In genomic region chr5:74162013-74162412, GRCm38 (mm10) we compare ENCODE assay signal across 8 mouse cellular contexts. TPM values are rescaled to one million over a fixed set of nuclear protein-coding genes. Genes with fewer than 3 reads are reported as not detected.
A peak's percentile ranks its signal among the peaks of the same experiment; 100 is the strongest.
DNase-seq lines count a peak whose midpoint lies in the region; ATAC-seq and TF ChIP-seq lines count a peak whose summit lies in the region.
"Had no signal": no experiment of that assay in that cellular context is flagged by ENCODE, and none has a peak within 500 bp of the region (broad histone marks: within the 10 kb centered on the region; RNA-seq: fewer than 3 reads in every experiment).

No protein-coding gene starts in this region.

- TF ChIP-seq EP300 in lung, postnatal 0 days (IDR thresholded peaks at IDR 0.05): no peak
- no peak for TF ChIP-seq EP300 in stomach, postnatal 0 days (optimal IDR thresholded peaks at IDR 0.05)

- TF ChIP-seq POLR2A in limb, embryonic 14.5 days (IDR thresholded peaks at IDR 0.05; ENCODE audit: borderline replicate concordance, extremely low read depth, insufficient read depth, insufficient read length): no peak

- no peak overlapping the region for H3K4me3 ChIP-seq in lung, postnatal 0 days (ENCODE audit: low read depth, low read length)
- H3K4me3 ChIP-seq in forebrain, postnatal 0 days (ENCODE audit: low read depth, low read length): no peak overlapping the region
- H3K4me3 ChIP-seq in limb, embryonic 14.5 days (replicated peaks; ENCODE audit: low read length): peak overlapping the region; percentile 19
- no peak overlapping the region for H3K4me3 ChIP-seq in stomach, postnatal 0 days (ENCODE audit: low read depth, low read length)

- H3K27me3 ChIP-seq in lung, postnatal 0 days (replicated peaks; ENCODE audit: insufficient read depth, low read length): no peaks in the 10 kb centered on the region
- no peaks in the 10 kb centered on the region for H3K27me3 ChIP-seq in forebrain, postnatal 0 days (ENCODE audit: insufficient read depth, low read length)
- H3K27me3 ChIP-seq in limb, embryonic 14.5 days (ENCODE audit: control insufficient read depth, insufficient read depth, low read length): no peaks in the 10 kb centered on the region
- H3K27me3 ChIP-seq in stomach, postnatal 0 days (ENCODE audit: control insufficient read depth, insufficient read depth, low read length): no peaks in the 10 kb centered on the region

- H3K27ac ChIP-seq in lung, postnatal 0 days (ENCODE audit: low read length): peak overlapping the region; percentile 57; the same call in 1 of the 2 replicates
- H3K27ac ChIP-seq in forebrain, postnatal 0 days (ENCODE audit: low read depth, low read length): no peak overlapping the region
- H3K27ac ChIP-seq in limb, embryonic 14.5 days (replicated peaks; ENCODE audit: low read depth, low read length): peak overlapping the region; percentile 70
- peak overlapping the region; percentile 82 for H3K27ac ChIP-seq in stomach, postnatal 0 days (replicated peaks)

- H3K9me3 ChIP-seq in lung, postnatal 0 days (ENCODE audit: low read length): no peaks in the 10 kb centered on the region
- H3K9me3 ChIP-seq in forebrain, postnatal 0 days (ENCODE audit: low read length): no peaks in the 10 kb centered on the region
- H3K9me3 ChIP-seq in limb, embryonic 14.5 days (ENCODE audit: control insufficient read depth, low read length): peaks cover 5% of the 10 kb centered on the region; the same call in 1 of the 2 replicates
- H3K9me3 ChIP-seq in stomach, postnatal 0 days (ENCODE audit: control insufficient read depth, low read length): no peaks in the 10 kb centered on the region

- H3K9ac ChIP-seq in lung, postnatal 0 days (replicated peaks; ENCODE audit: low read depth): no peak overlapping the region
- 0 out of 2 replicates have a peak overlapping the region, but pooled peaks have one; percentile 10 for H3K9ac ChIP-seq in forebrain, postnatal 0 days
- peak overlapping the region; percentile 29; the same call in 1 of the 2 replicates for H3K9ac ChIP-seq in limb, embryonic 14.5 days (ENCODE audit: low read depth, low read length, severe bottlenecking)
- H3K9ac ChIP-seq in stomach, postnatal 0 days (ENCODE audit: low read length): no peak overlapping the region

- no peak for ATAC-seq in lung, postnatal 0 days
- ATAC-seq in forebrain, postnatal 0 days: no peak
- no peak for ATAC-seq in limb, embryonic 14.5 days (ENCODE audit: low FRiP score, low read depth)
- no peak for ATAC-seq in stomach, postnatal 0 days (ENCODE audit: low FRiP score, low TSS enrichment)

- TF ChIP-seq CTCF in lung, postnatal 0 days (IDR thresholded peaks at IDR 0.05): no peak
- TF ChIP-seq CTCF in forebrain, postnatal 0 days (IDR thresholded peaks at IDR 0.05; ENCODE audit: low read depth): no peak
- no peak for TF ChIP-seq CTCF in stomach, postnatal 0 days (IDR thresholded peaks at IDR 0.05; ENCODE audit: low read depth)

- H3K36me3 ChIP-seq in lung, postnatal 0 days (ENCODE audit: insufficient read depth, low read length): no peaks in the 10 kb centered on the region
- H3K36me3 ChIP-seq in forebrain, postnatal 0 days (ENCODE audit: insufficient read depth): no peaks in the 10 kb centered on the region
- H3K36me3 ChIP-seq in limb, embryonic 14.5 days (ENCODE audit: control insufficient read depth, insufficient read depth, low read length): no peaks in the 10 kb centered on the region
- H3K36me3 ChIP-seq in stomach, postnatal 0 days (ENCODE audit: control insufficient read depth, insufficient read depth, low read length): no peaks in the 10 kb centered on the region

- 40% methylated on average over 3 of the region's 3 CpGs for WGBS in lung, postnatal 0 days
- 55% methylated on average over 3 of the region's 3 CpGs for WGBS in forebrain, postnatal 0 days
- WGBS in limb, embryonic 14.5 days: 30% methylated on average over 3 of the region's 3 CpGs
- WGBS in stomach, postnatal 0 days: 48% methylated on average over 3 of the region's 3 CpGs

- peak overlapping the region; percentile 32 for H3K4me2 ChIP-seq in lung, postnatal 0 days (replicated peaks; ENCODE audit: low read depth, low read length)
- H3K4me2 ChIP-seq in forebrain, postnatal 0 days (ENCODE audit: low read depth): peak overlapping the region; percentile 37; the same call in 1 of the 2 replicates
- peak overlapping the region; percentile 50 for H3K4me2 ChIP-seq in limb, embryonic 14.5 days (replicated peaks; ENCODE audit: low read depth, low read length, severe bottlenecking)
- peak overlapping the region; percentile 42 for H3K4me2 ChIP-seq in stomach, postnatal 0 days (replicated peaks; ENCODE audit: low read depth)

- no peak for DNase-seq in lung, postnatal 0 days (ENCODE audit: low spot score)
- no peak for DNase-seq in lung, postnatal 14 days
- DNase-seq in forebrain, postnatal 0 days: no peak
- DNase-seq in limb, embryonic 14.5 days (ENCODE audit: low spot score): no peak
- no peak for DNase-seq in stomach, postnatal 0 days (ENCODE audit: low spot score)
- DNase-seq in right cerebral cortex, postnatal 10 days (ENCODE audit: low spot score in 2 of 2): no peak
- DNase-seq in cerebellum, adult 11-12 months: no peak
- DNase-seq: thymus, adult 18-20 months had no signal

- peaks cover 10% of the 10 kb centered on the region; the same call in 1 of the 2 replicates for H3K4me1 ChIP-seq in lung, postnatal 0 days (ENCODE audit: insufficient read depth, low read depth, low read length)
- H3K4me1 ChIP-seq in forebrain, postnatal 0 days (ENCODE audit: insufficient read depth): peaks cover 6% of the 10 kb centered on the region; the same call in 1 of the 2 replicates
- peaks cover 33% of the 10 kb centered on the region for H3K4me1 ChIP-seq in limb, embryonic 14.5 days (ENCODE audit: control insufficient read depth, insufficient read depth, low read length)
- peaks cover 10% of the 10 kb centered on the region for H3K4me1 ChIP-seq in stomach, postnatal 0 days (replicated peaks; ENCODE audit: control insufficient read depth, insufficient read depth)

RNA-seq across cellular contexts. Expression of gene Rasl11b, which starts 33.1 kb away (rescaled TPM):
- polyA plus RNA-seq in lung, postnatal 0 days (2015; fragmentation: Nextera tagmentation; extraction: Ambion mirVana): 80.4 and 86.7 TPM in 2 replicates
- total RNA-seq in forebrain, postnatal 0 days (2014; rRNA removed): 7.7 and 8.4 TPM in 2 replicates
- 37.3 and 43.5 TPM in 2 replicates for polyA plus RNA-seq in forebrain, postnatal 0 days (2015; fragmentation: Nextera tagmentation; extraction: Ambion mirVana)
- polyA plus RNA-seq in limb, embryonic 14.5 days (2012; rRNA removed): 111 and 146 TPM in 2 replicates
- 102 and 116 TPM in 2 replicates for polyA plus RNA-seq in limb, embryonic 14.5 days (2014; fragmentation: Nextera tagmentation; extraction: Ambion mirVana)
- polyA plus RNA-seq in stomach, postnatal 0 days (2015; fragmentation: Nextera tagmentation; extraction: Ambion mirVana): 33.6 and 45.0 TPM in 2 replicates

Comparison
In these comparisons a context has a peak if more than half of its experiments do, and no peak if none do; other contexts are left out.
1. H3K9ac ChIP-seq: peak in forebrain, postnatal 0 days (single experiment) and limb, embryonic 14.5 days (single experiment); none in lung, postnatal 0 days (single experiment) and stomach, postnatal 0 days (single experiment).
2. Peak in every context shown above with its lines, with median percentiles within 50 percentile points of each other: H3K4me2 ChIP-seq.